Mouse (Mus musculus) cerebellum, adult 2 months (tissue): ENCODE measurements around the gene Shcbp1l.

Source experiments
- CTCF ChIP-seq: fragments of 200-500 bp; IDR thresholded peaks from 2 replicates; pipeline ENCODE4 v1.5.1; 2011; ENCODE audit warnings: low read depth, mild to moderate bottlenecking, control low read depth, low read length, moderate library complexity, borderline replicate concordance; ENCODE audit not compliant: insufficient read depth
- POLR2A ChIP-seq: fragments of 200-500 bp; IDR thresholded peaks from 2 replicates; pipeline ENCODE4 v1.6.1; 2011; ENCODE audit warnings: low read length, control low read depth, borderline replicate concordance; ENCODE audit not compliant: insufficient read depth

GRCm38 (mm10) chr1:153378587-153378986 lies 46.4 kb upstream of the Shcbp1l start:
- TF ChIP-seq POLR2A (no peak), CTCF (no peak)
